Mouse (Mus musculus) myocyte (in vitro differentiated cells): ENCODE measurements at regions not wholly inside any gene's neighbourhood (a gene's known extent, or its start where the extent isn't known, plus 50 kb on each side); places are given as distances from the start of the nearest gene placed in this dataset.

Experiments
- CEBPB ChIP-seq: IDR thresholded peaks from 2 replicates; pipeline ENCODE4 v1.6.1; 2011; ENCODE audit warnings: mild to moderate bottlenecking, moderate library complexity; ENCODE audit not compliant: poor library complexity, insufficient read depth, severe bottlenecking
- MYOG ChIP-seq, 3 experiments: IDR thresholded peaks; one replicate each; pipeline ENCODE4 v1.6.1; 2011; ENCODE audit warnings: control low read depth in 2 of 3, low read depth in 2 of 3, mild to moderate bottlenecking in 2 of 3; ENCODE audit not compliant: insufficient read length in 2 of 3, control insufficient read depth in 1 of 3, insufficient read depth in 1 of 3
- POLR2A ChIP-seq: IDR thresholded peaks from one replicate; pipeline ENCODE4 v1.6.1; 2011; ENCODE audit warnings: low read depth, mild to moderate bottlenecking, control low read depth, moderate library complexity; ENCODE audit not compliant: insufficient read length
- POLR2AphosphoS2 ChIP-seq: IDR thresholded peaks from one replicate; pipeline ENCODE4 v1.6.1; 2011; ENCODE audit warnings: low read depth, control low read depth; ENCODE audit not compliant: insufficient read length
- SRF ChIP-seq: IDR thresholded peaks from one replicate; pipeline ENCODE4 v1.6.1; 2011; ENCODE audit warnings: low read depth; ENCODE audit not compliant: control insufficient read depth, insufficient read length

DNA sequence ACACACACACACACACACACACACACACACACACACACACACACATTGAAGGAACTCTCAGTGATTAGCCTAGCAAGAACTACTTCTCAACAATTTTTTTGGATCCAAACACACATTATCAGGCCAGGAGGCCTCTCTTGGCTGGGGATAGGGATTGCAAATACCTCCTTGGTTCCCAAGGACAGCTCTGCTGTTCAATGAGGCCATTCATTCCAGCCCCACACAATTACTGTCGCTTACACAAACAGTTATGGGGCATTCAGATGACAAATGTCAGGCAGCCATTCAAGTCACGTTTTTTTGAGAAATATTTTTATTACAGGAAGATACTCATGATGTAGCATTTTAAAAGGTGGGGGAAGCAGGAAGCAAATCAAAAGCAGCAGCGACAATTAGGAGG lies 540.1 kb downstream of the Dhx35 start:
- TF ChIP-seq MYOG (IDR thresholded peaks at IDR 0.05; ENCODE audit: control insufficient read depth in 1 of 3, insufficient read depth in 1 of 3, insufficient read length in 2 of 3, low read depth in 2 of 3), result no peak
- no peak for TF ChIP-seq SRF
- TF ChIP-seq POLR2AphosphoS2, result no peak
- no peak for TF ChIP-seq POLR2A
- no peak for TF ChIP-seq CEBPB
